20 mouse cellular contexts compared by ENCODE assay signal in genomic region chr12:107188055-107188454, GRCm38 (mm10).
DNase-seq lines count a peak whose midpoint lies in the region; ATAC-seq and TF ChIP-seq lines count a peak whose summit lies in the region.
"Had no signal": no experiment of that assay in that cellular context is flagged by ENCODE, and none has a peak within 500 bp of the region (broad histone marks: within the 10 kb centered on the region; RNA-seq: fewer than 3 reads in every experiment).

No protein-coding gene starts in this region.

- no peaks in the 10 kb centered on the region for H3K9me3 ChIP-seq in lung, embryonic 14.5 days (ENCODE audit: low read depth, low read length)
- no peaks in the 10 kb centered on the region for H3K9me3 ChIP-seq in lung, postnatal 0 days (ENCODE audit: low read length)
- H3K9me3 ChIP-seq in forebrain, embryonic 16.5 days (ENCODE audit: control insufficient read depth, low read length) = no peaks in the 10 kb centered on the region
- H3K9me3 ChIP-seq: embryonic facial prominence, embryonic 10.5 days; embryonic facial prominence, embryonic 12.5 days; forebrain, embryonic 13.5 days; forebrain, embryonic 15.5 days had no signal

- TF ChIP-seq CTCF in layer of hippocampus, adult 2 months (conservative IDR thresholded peaks at IDR 0.05) = no peak
- no peak for TF ChIP-seq CTCF in lung, embryonic 14.5 days (IDR thresholded peaks at IDR 0.05; ENCODE audit: low read depth)
- no peak for TF ChIP-seq CTCF in lung, postnatal 0 days (IDR thresholded peaks at IDR 0.05)

- H3K4me1 ChIP-seq in lung, embryonic 14.5 days (ENCODE audit: insufficient read depth) = no peaks in the 10 kb centered on the region
- H3K4me1 ChIP-seq in lung, postnatal 0 days (ENCODE audit: insufficient read depth, low read depth, low read length) = no peaks in the 10 kb centered on the region
- H3K4me1 ChIP-seq in forebrain, embryonic 16.5 days (replicated peaks; ENCODE audit: control insufficient read depth, insufficient read depth, low read length) = peaks cover 4% of the 10 kb centered on the region; the same call in 1 of the 2 replicates
- H3K4me1 ChIP-seq: embryonic facial prominence, embryonic 12.5 days had no signal

- H3K4me3 ChIP-seq in layer of hippocampus, adult 2 months = no peak overlapping the region
- H3K4me3 ChIP-seq in lung, embryonic 14.5 days (ENCODE audit: low read depth, low read length) = no peak overlapping the region
- H3K4me3 ChIP-seq in lung, postnatal 0 days (ENCODE audit: low read depth, low read length) = no peak overlapping the region
- H3K4me3 ChIP-seq in forebrain, embryonic 16.5 days (replicated peaks; ENCODE audit: low read length) = no peak overlapping the region
- H3K4me3 ChIP-seq: embryonic facial prominence, embryonic 10.5 days; embryonic facial prominence, embryonic 12.5 days; forebrain, embryonic 13.5 days; forebrain, embryonic 15.5 days had no signal

- H3K27ac ChIP-seq in layer of hippocampus, adult 2 months = peak overlapping the region; percentile 91
- H3K27ac ChIP-seq in lung, embryonic 14.5 days (ENCODE audit: low read depth) = no peak overlapping the region
- H3K27ac ChIP-seq in lung, postnatal 0 days (ENCODE audit: low read length) = no peak overlapping the region
- H3K27ac ChIP-seq in forebrain, embryonic 16.5 days (ENCODE audit: low read length) = no peak overlapping the region
- H3K27ac ChIP-seq: embryonic facial prominence, embryonic 10.5 days; embryonic facial prominence, embryonic 12.5 days; forebrain, embryonic 13.5 days; forebrain, embryonic 15.5 days had no signal

- H3K9ac ChIP-seq in lung, embryonic 14.5 days = no peak overlapping the region
- H3K9ac ChIP-seq in lung, postnatal 0 days (replicated peaks; ENCODE audit: low read depth) = no peak overlapping the region
- H3K9ac ChIP-seq in forebrain, embryonic 16.5 days (replicated peaks; ENCODE audit: low read depth, low read length) = no peak overlapping the region
- H3K9ac ChIP-seq: embryonic facial prominence, embryonic 12.5 days; forebrain, embryonic 13.5 days; forebrain, embryonic 15.5 days had no signal

- no peaks in the 10 kb centered on the region for H3K36me3 ChIP-seq in lung, embryonic 14.5 days (ENCODE audit: insufficient read depth)
- H3K36me3 ChIP-seq in lung, postnatal 0 days (ENCODE audit: insufficient read depth, low read length) = no peaks in the 10 kb centered on the region
- H3K36me3 ChIP-seq in forebrain, embryonic 16.5 days (ENCODE audit: control insufficient read depth, insufficient read depth) = no peaks in the 10 kb centered on the region
- H3K36me3 ChIP-seq: embryonic facial prominence, embryonic 10.5 days; embryonic facial prominence, embryonic 12.5 days; forebrain, embryonic 15.5 days had no signal

- WGBS in lung, embryonic 14.5 days = 41% methylated on average over 5 of the region's 5 CpGs
- 38% methylated on average over 5 of the region's 5 CpGs for WGBS in lung, postnatal 0 days
- WGBS in forebrain, embryonic 16.5 days = 75% methylated on average over 5 of the region's 5 CpGs

- DNase-seq in layer of hippocampus, adult 2 months (ENCODE audit: low spot score in 2 of 2) = peak in 1 of 2 experiments; percentile 37
- no peak for DNase-seq in layer of hippocampus, adult 8-10 months (ENCODE audit: low spot score in 2 of 2)
- peak; percentile 28 to 35 for DNase-seq in layer of hippocampus, postnatal 36 days
- DNase-seq in layer of hippocampus, postnatal 10 days (ENCODE audit: low spot score in 2 of 2) = no peak
- DNase-seq in lung, embryonic 14.5 days = peak; percentile 50
- no peak for DNase-seq in lung, postnatal 0 days (ENCODE audit: low spot score)
- peak; percentile 47 for DNase-seq in brain, adult 2 months (ENCODE audit: low read depth, low spot score)
- DNase-seq: adrenal gland, adult 2 months; adrenal gland, postnatal 10 days; adrenal gland, postnatal 25 days; cerebellum, adult 11-12 months; cerebellum, adult 2 months; cerebellum, adult 9-10 months; cerebellum, postnatal 10 days; cerebellum, postnatal 25 days had no signal

- H3K4me2 ChIP-seq in lung, embryonic 14.5 days = no peak overlapping the region
- H3K4me2 ChIP-seq in lung, postnatal 0 days (replicated peaks; ENCODE audit: low read depth, low read length) = no peak overlapping the region
- H3K4me2 ChIP-seq in forebrain, embryonic 16.5 days (ENCODE audit: low read length) = no peak overlapping the region
- H3K4me2 ChIP-seq: embryonic facial prominence, embryonic 12.5 days; forebrain, embryonic 13.5 days; forebrain, embryonic 15.5 days had no signal

- no peak for ATAC-seq in lung, embryonic 14.5 days (ENCODE audit: insufficient read depth)
- ATAC-seq in lung, postnatal 0 days = no peak
- no peak for ATAC-seq in forebrain, embryonic 16.5 days
- ATAC-seq: forebrain, embryonic 13.5 days; forebrain, embryonic 15.5 days had no signal

- no peaks in the 10 kb centered on the region for H3K27me3 ChIP-seq in lung, embryonic 14.5 days (ENCODE audit: insufficient read depth, low read length)
- H3K27me3 ChIP-seq in lung, postnatal 0 days (replicated peaks; ENCODE audit: insufficient read depth, low read length) = no peaks in the 10 kb centered on the region
- no peaks in the 10 kb centered on the region for H3K27me3 ChIP-seq in forebrain, embryonic 16.5 days (replicated peaks; ENCODE audit: control insufficient read depth, insufficient read depth, low read length)
- H3K27me3 ChIP-seq: embryonic facial prominence, embryonic 12.5 days; forebrain, embryonic 13.5 days; forebrain, embryonic 15.5 days had no signal

- no peak for TF ChIP-seq EP300 in lung, postnatal 0 days (IDR thresholded peaks at IDR 0.05)

Comparison
In these comparisons a context has a peak if more than half of its experiments do, and no peak if none do; other contexts are left out.
1. DNase-seq: peak in layer of hippocampus, postnatal 36 days (2 of 2), lung, embryonic 14.5 days (single experiment) and brain, adult 2 months (single experiment); none in layer of hippocampus, adult 8-10 months (0 of 2), layer of hippocampus, postnatal 10 days (0 of 2) and lung, postnatal 0 days (single experiment).